Mouse (Mus musculus): ENCODE results near the gene Bean1.

DNA sequence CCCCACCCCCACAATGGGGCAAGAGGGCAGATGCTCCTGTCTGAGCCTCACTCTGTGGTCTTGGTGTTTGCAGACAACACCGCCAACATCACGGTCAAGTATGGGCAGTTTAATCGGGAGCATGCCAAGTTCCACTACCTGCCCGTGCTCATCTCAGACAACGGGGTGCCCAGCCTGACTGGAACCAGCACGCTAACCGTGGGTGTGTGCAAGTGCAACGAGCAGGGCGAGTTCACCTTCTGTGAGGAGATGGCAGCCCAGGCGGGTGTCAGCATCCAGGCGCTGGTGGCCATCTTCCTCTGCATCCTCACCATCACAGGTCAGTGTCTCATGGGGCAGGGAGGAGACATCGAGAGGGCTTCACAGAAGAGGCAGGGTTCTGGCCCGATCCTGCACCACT lies 29.6 kb upstream of the Bean1 start:
- TF ChIP-seq CTCF (IDR thresholded peaks at IDR 0.05; ENCODE audit: borderline replicate concordance, control insufficient read depth, extremely low read depth, insufficient read depth, low read length, poor library complexity) (no peak), POLR2A (IDR thresholded peaks at IDR 0.05; ENCODE audit: control insufficient read depth, extremely low read depth, insufficient read depth, low read length, poor library complexity) (no peak)

All from thymus, adult 2 months (tissue).